15 mouse cellular contexts compared by ENCODE assay signal in the genomic region with DNA sequence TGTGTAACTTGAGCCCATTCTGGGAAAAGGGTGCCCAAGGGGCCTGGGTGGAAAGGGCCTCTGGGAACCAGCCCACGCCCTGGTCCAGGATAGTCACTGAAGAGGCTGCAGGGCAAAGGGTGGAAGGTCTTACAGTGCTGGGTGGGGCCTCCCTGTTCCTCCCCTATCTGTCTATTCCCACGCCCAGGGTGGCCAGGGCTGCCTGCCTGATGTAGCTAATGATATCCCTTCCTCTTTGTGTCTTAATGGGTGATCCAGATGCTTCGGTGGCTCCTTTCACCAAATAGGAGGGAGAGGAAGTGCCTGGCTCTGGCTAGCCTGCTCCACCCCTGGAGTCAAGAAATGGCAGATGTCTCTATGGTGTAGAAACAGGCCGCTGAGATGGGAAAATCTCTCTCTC. TPM values are rescaled to one million over a fixed set of nuclear protein-coding genes. Genes with fewer than 3 reads are reported as not detected.
DNase-seq lines count a peak whose midpoint lies in the region; ATAC-seq lines count a peak whose summit lies in the region.
"Had no signal": no experiment of that assay in that cellular context is flagged by ENCODE, and none has a peak within 500 bp of the region (broad histone marks: within the 10 kb centered on the region; RNA-seq: fewer than 3 reads in every experiment).

No protein-coding gene starts in this region.

- H3K27me3 ChIP-seq in heart, embryonic 13.5 days (replicated peaks), result no peaks in the 10 kb centered on the region
- no peaks in the 10 kb centered on the region for H3K27me3 ChIP-seq in liver, embryonic 11.5 days (replicated peaks; ENCODE audit: control insufficient read depth, insufficient read depth, low read length)
- no peaks in the 10 kb centered on the region for H3K27me3 ChIP-seq in neural tube, embryonic 15.5 days (replicated peaks)
- H3K27me3 ChIP-seq: lung, embryonic 15.5 days; megakaryocyte, embryonic 14.5 days had no signal

- ATAC-seq in heart, embryonic 13.5 days (ENCODE audit: extremely low read depth, insufficient number of reproducible peaks, low FRiP score, low TSS enrichment), result no peak
- peak; percentile 40; the same call in 1 of the 2 replicates for ATAC-seq in liver, embryonic 11.5 days (replicated peaks; ENCODE audit: low FRiP score)
- no peak for ATAC-seq in neural tube, embryonic 15.5 days (ENCODE audit: low FRiP score)
- ATAC-seq: CD4-positive, CD25-positive, alpha-beta regulatory T cell, adult 4 months; hindbrain, postnatal 0 days had no signal

- H3K4me2 ChIP-seq in heart, embryonic 13.5 days, result no peak overlapping the region
- H3K4me2 ChIP-seq in liver, embryonic 11.5 days, result peak overlapping the region; percentile 48
- H3K4me2 ChIP-seq in neural tube, embryonic 15.5 days, result no peak overlapping the region
- H3K4me2 ChIP-seq: lung, embryonic 15.5 days had no signal

- no peaks in the 10 kb centered on the region for H3K9me3 ChIP-seq in heart, embryonic 13.5 days
- H3K9me3 ChIP-seq in liver, embryonic 11.5 days (ENCODE audit: control insufficient read depth, low read length), result no peaks in the 10 kb centered on the region
- no peaks in the 10 kb centered on the region for H3K9me3 ChIP-seq in neural tube, embryonic 15.5 days (replicated peaks)
- H3K9me3 ChIP-seq: lung, embryonic 15.5 days; megakaryocyte, embryonic 14.5 days had no signal

- H3K27ac ChIP-seq in heart, embryonic 13.5 days (replicated peaks), result no peak overlapping the region
- H3K27ac ChIP-seq in liver, embryonic 11.5 days (ENCODE audit: low read depth, low read length), result peak overlapping the region; percentile 70
- H3K27ac ChIP-seq in neural tube, embryonic 15.5 days (replicated peaks), result no peak overlapping the region
- H3K27ac ChIP-seq: hindbrain, postnatal 0 days; lung, embryonic 15.5 days had no signal

- no peak overlapping the region for H3K4me3 ChIP-seq in heart, embryonic 13.5 days
- no peak overlapping the region for H3K4me3 ChIP-seq in liver, embryonic 11.5 days (ENCODE audit: low read depth, low read length)
- H3K4me3 ChIP-seq in neural tube, embryonic 15.5 days (replicated peaks), result no peak overlapping the region
- H3K4me3 ChIP-seq: lung, embryonic 15.5 days; megakaryocyte, embryonic 14.5 days had no signal

- peaks cover 17% of the 10 kb centered on the region for H3K36me3 ChIP-seq in heart, embryonic 13.5 days
- H3K36me3 ChIP-seq in liver, embryonic 11.5 days (ENCODE audit: control insufficient read depth, insufficient read depth, low read length), result no peaks in the 10 kb centered on the region
- H3K36me3 ChIP-seq in neural tube, embryonic 15.5 days, result no peaks in the 10 kb centered on the region
- H3K36me3 ChIP-seq: lung, embryonic 15.5 days had no signal

- no peak for DNase-seq in heart, postnatal 10 days
- DNase-seq in c-Kit-positive CD71-positive TER-119-negative erythroid progenitor cells, embryonic 14.5 days (ENCODE audit: low read depth), result peak; percentile 51
- no peak for DNase-seq in liver, embryonic 11.5 days (ENCODE audit: low spot score)
- no peak for DNase-seq in embryo, embryonic 10.5 days (ENCODE audit: low spot score)
- DNase-seq in MN1 (ENCODE audit: low spot score), result no peak
- DNase-seq: cerebellum, adult 2 months; gastrocnemius, postnatal 36 days; kidney, adult 18-20 months; kidney, postnatal 25 days had no signal

- 69% methylated on average over 4 of the region's 4 CpGs for WGBS in heart, embryonic 13.5 days
- 38% methylated on average over 4 of the region's 4 CpGs for WGBS in liver, embryonic 11.5 days
- WGBS in neural tube, embryonic 15.5 days, result 81% methylated on average over 4 of the region's 4 CpGs

- peak overlapping the region; percentile 50 for H3K9ac ChIP-seq in heart, embryonic 13.5 days
- H3K9ac ChIP-seq in liver, embryonic 11.5 days (ENCODE audit: low read depth, low read length), result no peak overlapping the region
- 0 out of 2 replicates have a peak overlapping the region, but pooled peaks have one; percentile 20 for H3K9ac ChIP-seq in neural tube, embryonic 15.5 days (replicated peaks)
- H3K9ac ChIP-seq: lung, embryonic 15.5 days had no signal

- peaks cover 18% of the 10 kb centered on the region for H3K4me1 ChIP-seq in heart, embryonic 13.5 days
- peaks cover 28% of the 10 kb centered on the region for H3K4me1 ChIP-seq in liver, embryonic 11.5 days (replicated peaks; ENCODE audit: control insufficient read depth, insufficient read depth, low read length)
- peaks cover 18% of the 10 kb centered on the region for H3K4me1 ChIP-seq in neural tube, embryonic 15.5 days

- intact Hi-C loops in heart, postnatal 10 days (cut with DNase I), result no loop called here

RNA-seq across cellular contexts. Expression of gene Opa3, which starts 3.2 kb away (rescaled TPM):
- 35.2 and 38.4 TPM in 2 replicates for polyA plus RNA-seq in heart, embryonic 13.5 days (2015; fragmentation: Nextera tagmentation; extraction: Ambion mirVana)
- total RNA-seq in heart, postnatal 10 days (2021), result 10 to 100 TPM; 53.4 to 57.7 TPM
- polyA plus RNA-seq in liver, embryonic 11.5 days (2014; fragmentation: Nextera tagmentation; extraction: Ambion mirVana), result 31.6 and 33.9 TPM in 2 replicates
- polyA plus RNA-seq in neural tube, embryonic 15.5 days (2015; fragmentation: Nextera tagmentation; extraction: Ambion mirVana), result 37.8 and 37.9 TPM in 2 replicates

RNA-seq across cellular contexts. Expression of gene Gpr4, which starts 12.6 kb away (rescaled TPM):
- 1.7 and 1.8 TPM in 2 replicates for polyA plus RNA-seq in heart, embryonic 13.5 days (2015; fragmentation: Nextera tagmentation; extraction: Ambion mirVana)
- total RNA-seq in heart, postnatal 10 days (2021), result 10 to 100 TPM; 11.4 to 11.8 TPM
- polyA plus RNA-seq in liver, embryonic 11.5 days (2014; fragmentation: Nextera tagmentation; extraction: Ambion mirVana), result 1.4 and 1.9 TPM in 2 replicates
- 3.1 and 3.3 TPM in 2 replicates for polyA plus RNA-seq in neural tube, embryonic 15.5 days (2015; fragmentation: Nextera tagmentation; extraction: Ambion mirVana)

RNA-seq across cellular contexts. Expression of gene Vasp, which starts 46.7 kb away (rescaled TPM):
- polyA plus RNA-seq in heart, embryonic 13.5 days (2015; fragmentation: Nextera tagmentation; extraction: Ambion mirVana), result 81.2 and 81.7 TPM in 2 replicates
- 10 to 100 TPM; 84.0 to 98.6 TPM for total RNA-seq in heart, postnatal 10 days (2021)
- polyA plus RNA-seq in liver, embryonic 11.5 days (2014; fragmentation: Nextera tagmentation; extraction: Ambion mirVana), result 85.9 and 87.5 TPM in 2 replicates
- polyA plus RNA-seq in neural tube, embryonic 15.5 days (2015; fragmentation: Nextera tagmentation; extraction: Ambion mirVana), result 40.9 and 55.5 TPM in 2 replicates

RNA-seq across cellular contexts. Expression of gene Eml2, which starts 48.7 kb away (rescaled TPM):
- 15.8 and 20.6 TPM in 2 replicates for polyA plus RNA-seq in heart, embryonic 13.5 days (2015; fragmentation: Nextera tagmentation; extraction: Ambion mirVana)
- total RNA-seq in heart, postnatal 10 days (2021), result 10 to 100 TPM; 47.8 to 56.5 TPM
- 2.7 and 3.8 TPM in 2 replicates for polyA plus RNA-seq in liver, embryonic 11.5 days (2014; fragmentation: Nextera tagmentation; extraction: Ambion mirVana)
- 11.6 and 13.3 TPM in 2 replicates for polyA plus RNA-seq in neural tube, embryonic 15.5 days (2015; fragmentation: Nextera tagmentation; extraction: Ambion mirVana)

RNA-seq across cellular contexts. Expression of gene Ppm1n, which starts 54.9 kb away (rescaled TPM):
- polyA plus RNA-seq in heart, embryonic 13.5 days (2015; fragmentation: Nextera tagmentation; extraction: Ambion mirVana), result not detected in 2 replicates
- total RNA-seq in heart, postnatal 10 days (2021), result under 1 TPM in 1 of 2 experiments, not detected in 1; 0.67 TPM
- polyA plus RNA-seq in liver, embryonic 11.5 days (2014; fragmentation: Nextera tagmentation; extraction: Ambion mirVana), result not detected in 2 replicates
- polyA plus RNA-seq in neural tube, embryonic 15.5 days (2015; fragmentation: Nextera tagmentation; extraction: Ambion mirVana), result 1.3 TPM in 2 replicates
- polyA plus RNA-seq: lung, embryonic 15.5 days had no signal
